In the genomic region with DNA sequence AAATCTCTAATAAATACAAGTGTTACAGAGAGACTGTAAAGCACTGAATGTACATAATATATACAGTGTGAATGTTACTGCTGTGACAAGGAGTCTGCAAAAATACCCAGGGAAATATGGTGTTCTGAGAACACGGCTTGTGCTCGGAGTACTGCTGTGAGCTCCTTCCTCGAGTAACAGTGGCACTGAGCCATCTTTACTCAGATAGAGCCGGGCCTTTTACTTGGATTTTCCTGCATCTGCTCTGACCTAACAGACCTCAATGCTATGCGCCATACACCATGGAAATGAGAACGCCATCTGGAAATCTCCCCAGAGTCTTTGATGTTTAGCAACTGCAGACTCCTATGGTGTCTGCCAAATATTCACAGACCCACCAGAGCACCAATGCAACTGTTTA, we compare ENCODE assay signal across 15 mouse cellular contexts. TPM values are rescaled to one million over a fixed set of nuclear protein-coding genes. Genes with fewer than 3 reads are reported as not detected.
A peak's percentile ranks its signal among the peaks of the same experiment; 100 is the strongest.
DNase-seq lines count a peak whose midpoint lies in the region; ATAC-seq and TF ChIP-seq lines count a peak whose summit lies in the region.
"Had no signal": no experiment of that assay in that cellular context is flagged by ENCODE, and none has a peak within 500 bp of the region (broad histone marks: within the 10 kb centered on the region; RNA-seq: fewer than 3 reads in every experiment).

No protein-coding gene starts in this region.

- no peaks in the 10 kb centered on the region for H3K36me3 ChIP-seq in hindbrain, embryonic 10.5 days
- H3K36me3 ChIP-seq in hindbrain, embryonic 11.5 days (ENCODE audit: control insufficient read depth, insufficient read depth, low read length) = no peaks in the 10 kb centered on the region
- H3K36me3 ChIP-seq in neural tube, embryonic 13.5 days = no peaks in the 10 kb centered on the region
- no peaks in the 10 kb centered on the region for H3K36me3 ChIP-seq in neural tube, embryonic 15.5 days

- H3K4me1 ChIP-seq in cerebellum, adult 2 months (ENCODE audit: control insufficient read depth, insufficient read depth, low read length) = peaks cover 5% of the 10 kb centered on the region
- H3K4me1 ChIP-seq in hindbrain, embryonic 10.5 days (replicated peaks) = peaks cover 5% of the 10 kb centered on the region
- no peaks in the 10 kb centered on the region for H3K4me1 ChIP-seq in hindbrain, embryonic 11.5 days (replicated peaks; ENCODE audit: control insufficient read depth, insufficient read depth, low read length)
- peaks cover 10% of the 10 kb centered on the region; the same call in 1 of the 2 replicates for H3K4me1 ChIP-seq in neural tube, embryonic 13.5 days (replicated peaks)
- H3K4me1 ChIP-seq in neural tube, embryonic 15.5 days = no peaks in the 10 kb centered on the region

- H3K4me2 ChIP-seq in hindbrain, embryonic 11.5 days (replicated peaks; ENCODE audit: low read depth, low read length) = no peak overlapping the region
- no peak overlapping the region for H3K4me2 ChIP-seq in neural tube, embryonic 13.5 days
- H3K4me2 ChIP-seq in neural tube, embryonic 15.5 days = no peak overlapping the region
- H3K4me2 ChIP-seq: heart, embryonic 11.5 days had no signal

- 21% methylated on average over 6 of the region's 6 CpGs for WGBS in cerebellum, adult 2 months
- 73% methylated on average over 6 of the region's 6 CpGs for WGBS in hindbrain, embryonic 10.5 days
- WGBS in hindbrain, embryonic 11.5 days = 60% methylated on average over 6 of the region's 6 CpGs
- WGBS in neural tube, embryonic 13.5 days = 58% methylated on average over 6 of the region's 6 CpGs
- 48% methylated on average over 6 of the region's 6 CpGs for WGBS in neural tube, embryonic 15.5 days

- ATAC-seq in hindbrain, embryonic 11.5 days (ENCODE audit: low FRiP score) = no peak
- peak; percentile 23; the same call in 1 of the 2 replicates for ATAC-seq in neural tube, embryonic 13.5 days (ENCODE audit: low read depth)
- 0 out of 2 replicates have a peak, but pooled peaks have one; percentile 30 for ATAC-seq in neural tube, embryonic 15.5 days (ENCODE audit: low FRiP score)
- ATAC-seq in megakaryocyte progenitor cell, adult 5-6 weeks (replicated peaks; ENCODE audit: poor library complexity) = no peak
- ATAC-seq: inflammation-experienced regulatory T-cells, adult 6 months; lung, postnatal 0 days had no signal

- no peak overlapping the region for H3K9ac ChIP-seq in hindbrain, embryonic 11.5 days (ENCODE audit: low read depth, low read length)
- H3K9ac ChIP-seq in neural tube, embryonic 13.5 days = no peak overlapping the region
- no peak overlapping the region for H3K9ac ChIP-seq in neural tube, embryonic 15.5 days (replicated peaks)

- H3K27ac ChIP-seq in cerebellum, adult 2 months (ENCODE audit: insufficient read depth, low read length) = no peak overlapping the region
- H3K27ac ChIP-seq in hindbrain, embryonic 10.5 days = 0 out of 2 replicates have a peak overlapping the region, but pooled peaks have one; percentile 12
- no peak overlapping the region for H3K27ac ChIP-seq in hindbrain, embryonic 11.5 days (ENCODE audit: low read depth, low read length)
- no peak overlapping the region for H3K27ac ChIP-seq in neural tube, embryonic 13.5 days (replicated peaks)
- H3K27ac ChIP-seq in neural tube, embryonic 15.5 days (replicated peaks) = no peak overlapping the region

- no peaks in the 10 kb centered on the region for H3K27me3 ChIP-seq in cerebellum, adult 2 months (ENCODE audit: control insufficient read depth, insufficient read depth, low read length)
- H3K27me3 ChIP-seq in hindbrain, embryonic 10.5 days (ENCODE audit: insufficient read depth, poor library complexity, severe bottlenecking) = no peaks in the 10 kb centered on the region
- no peaks in the 10 kb centered on the region for H3K27me3 ChIP-seq in hindbrain, embryonic 11.5 days (ENCODE audit: control insufficient read depth, insufficient read depth, low read length)
- no peaks in the 10 kb centered on the region for H3K27me3 ChIP-seq in neural tube, embryonic 13.5 days
- H3K27me3 ChIP-seq in neural tube, embryonic 15.5 days (replicated peaks) = no peaks in the 10 kb centered on the region

- no peaks in the 10 kb centered on the region for H3K9me3 ChIP-seq in hindbrain, embryonic 10.5 days
- no peaks in the 10 kb centered on the region for H3K9me3 ChIP-seq in hindbrain, embryonic 11.5 days (ENCODE audit: control insufficient read depth, low read length)
- H3K9me3 ChIP-seq in neural tube, embryonic 13.5 days = no peaks in the 10 kb centered on the region
- H3K9me3 ChIP-seq in neural tube, embryonic 15.5 days (replicated peaks) = no peaks in the 10 kb centered on the region

- DNase-seq in cerebellum, postnatal 10 days = peak; percentile 28 to 33
- DNase-seq in cerebellum, adult 2 months = no peak
- no peak for DNase-seq in hindbrain, embryonic 10.5 days (ENCODE audit: low spot score)
- no peak for DNase-seq in hindbrain, embryonic 11.5 days (ENCODE audit: low spot score)
- DNase-seq in neural tube, embryonic 10.5 days (ENCODE audit: extremely low spot score, low spot score) = no peak
- DNase-seq: adrenal gland, adult 8-10 months; cerebellum, postnatal 25 days; kidney, postnatal 10 days; layer of hippocampus, adult 9-11 months had no signal

- TF ChIP-seq CTCF in cerebellum, adult 2 months (IDR thresholded peaks at IDR 0.05; ENCODE audit: borderline replicate concordance, insufficient read depth, low read depth, low read length) = no peak

- no peak overlapping the region for H3K4me3 ChIP-seq in cerebellum, adult 2 months (replicated peaks; ENCODE audit: insufficient read depth, low read depth, low read length)
- H3K4me3 ChIP-seq in hindbrain, embryonic 10.5 days = no peak overlapping the region
- H3K4me3 ChIP-seq in hindbrain, embryonic 11.5 days (ENCODE audit: low read depth, low read length) = no peak overlapping the region
- no peak overlapping the region for H3K4me3 ChIP-seq in neural tube, embryonic 13.5 days
- no peak overlapping the region for H3K4me3 ChIP-seq in neural tube, embryonic 15.5 days (replicated peaks)

- no peak for TF ChIP-seq POLR2A in cerebellum, adult 2 months (IDR thresholded peaks at IDR 0.05; ENCODE audit: borderline replicate concordance, insufficient read depth, low read length)

RNA-seq across cellular contexts. Expression of a gene that starts 12.9 kb away (rescaled TPM):
- polyA plus RNA-seq in cerebellum, adult 2 months (2012; rRNA removed) = 55.7 and 56.3 TPM in 2 replicates
- 9.8 and 12.4 TPM in 2 replicates for polyA plus RNA-seq in hindbrain, embryonic 10.5 days (2016; fragmentation: Nextera tagmentation; extraction: Ambion mirVana)
- polyA plus RNA-seq in hindbrain, embryonic 11.5 days (2014; fragmentation: Nextera tagmentation; extraction: Ambion mirVana) = 13.2 and 17.9 TPM in 2 replicates
- 36.8 and 38.3 TPM in 2 replicates for polyA plus RNA-seq in neural tube, embryonic 13.5 days (2015; fragmentation: Nextera tagmentation; extraction: Ambion mirVana)
- 47.1 and 54.1 TPM in 2 replicates for polyA plus RNA-seq in neural tube, embryonic 15.5 days (2015; fragmentation: Nextera tagmentation; extraction: Ambion mirVana)
- 0.30 TPM in 1 of 2 replicates, not detected in the other for total RNA-seq in megakaryocyte progenitor cell, adult 5-6 weeks (2015)
- total RNA-seq in megakaryocyte progenitor cell, adult 5-6 weeks (2017) = 0.34 TPM in 1 of 2 replicates, not detected in the other

Comparison
In these comparisons a context has a peak if more than half of its experiments do, and no peak if none do; other contexts are left out.
1. DNase-seq: peak in cerebellum, postnatal 10 days (2 of 2); none in cerebellum, adult 2 months (0 of 2), hindbrain, embryonic 10.5 days (single experiment), hindbrain, embryonic 11.5 days (single experiment) and neural tube, embryonic 10.5 days (single experiment).
2. ATAC-seq: peak in neural tube, embryonic 13.5 days (single experiment) and neural tube, embryonic 15.5 days (single experiment); none in hindbrain, embryonic 11.5 days (single experiment) and megakaryocyte progenitor cell, adult 5-6 weeks (single experiment).